Mouse (Mus musculus) splenic B cell, adult 2 months (primary cell): Measurements from ENCODE around the gene Sppl2a.
"Not testable (repeated sequence)": the region's sequence is repeated elsewhere in the genome, so short reads cannot be mapped to it uniquely, and the experiment has no call there.

Source experiments
- DNase-seq: peaks from one replicate; pipeline ENCODE4 v3.0.0-alpha.2; 2011; ENCODE audit warnings: low read depth, low spot score
- H3K27me3 ChIP-seq: 2 replicates; pipeline ENCODE4 v1.6.1; 2012; ENCODE audit warnings: mild to moderate bottlenecking, low read length, moderate library complexity, mixed read lengths; ENCODE audit not compliant: control insufficient read depth, poor library complexity, insufficient read depth, severe bottlenecking
- H3K36me3 ChIP-seq: 2 replicates; pipeline ENCODE4 v1.6.1; 2012; ENCODE audit warnings: mild to moderate bottlenecking, low read length, moderate library complexity, mixed read lengths; ENCODE audit not compliant: control insufficient read depth, poor library complexity, insufficient read depth, severe bottlenecking

The Sppl2a gene

DNA sequence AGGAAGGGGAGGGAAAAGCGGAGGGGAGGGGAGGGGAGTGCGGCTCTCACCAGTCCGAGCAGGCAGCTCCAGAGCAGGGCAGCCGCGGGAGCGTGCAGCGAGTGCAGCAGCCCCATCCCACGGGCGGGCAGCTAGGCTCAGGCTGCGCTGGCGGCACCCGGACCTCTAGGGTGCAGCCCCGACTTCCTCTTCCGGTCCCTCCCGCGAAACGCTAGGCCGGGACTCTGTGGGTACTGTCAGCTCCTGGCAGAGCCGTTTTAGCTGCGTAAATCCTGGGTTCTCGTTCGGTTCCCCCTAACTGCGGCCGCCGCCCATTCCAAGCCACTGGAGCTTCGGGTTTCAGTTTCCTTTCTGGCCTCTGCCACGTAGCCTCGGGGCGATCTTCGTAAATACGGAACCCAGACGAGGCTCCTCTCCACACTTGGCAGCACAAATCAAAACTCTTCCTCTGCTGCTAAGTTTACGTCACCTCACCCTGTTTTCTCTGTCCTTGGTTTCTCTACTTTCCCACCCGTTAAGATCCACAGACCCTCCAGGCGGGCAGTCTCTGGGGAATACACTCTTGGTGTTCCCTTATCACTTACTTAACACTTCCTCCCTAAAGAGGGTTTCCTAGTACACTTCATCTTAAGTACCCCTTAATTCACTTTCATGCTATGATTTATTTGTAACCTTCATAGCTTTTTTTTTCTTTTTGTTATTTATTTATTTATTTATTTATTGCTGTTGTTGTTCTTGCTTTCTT lies at the start of gene Sppl2a:
Sppl2a (minus strand) TSS at position 339 of the 745 bp plus-strand sequence.
- Histone ChIP-seq H3K27me3 (no peaks in the 10 kb centered on the region), H3K36me3 (peaks cover 6% of the 10 kb centered on the region)
- peak; percentile 86 for DNase-seq

DNA sequence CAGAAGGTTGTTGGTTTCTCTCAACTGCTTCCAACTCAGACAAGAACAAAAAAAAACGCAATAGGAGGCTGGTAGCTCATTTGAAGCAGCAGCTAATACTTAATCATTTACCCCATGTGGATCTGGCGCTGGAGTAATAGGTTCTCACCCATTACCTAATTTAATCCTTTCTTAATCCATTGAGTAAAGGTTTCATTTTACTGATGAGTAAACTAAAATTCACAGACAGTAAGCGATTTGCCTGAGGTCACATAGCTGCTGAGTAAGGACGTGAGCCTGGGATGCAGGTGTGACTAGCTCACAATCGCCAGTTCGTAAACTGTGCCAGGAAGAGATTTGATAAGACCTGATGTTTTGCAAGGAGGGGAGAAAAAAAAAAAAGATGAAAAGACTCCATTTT lies 44.4 kb upstream of the Sppl2a start:
- Histone ChIP-seq H3K36me3 (no peaks in the 10 kb centered on the region), H3K27me3 (no peaks in the 10 kb centered on the region)
- DNase-seq: no peak

DNA sequence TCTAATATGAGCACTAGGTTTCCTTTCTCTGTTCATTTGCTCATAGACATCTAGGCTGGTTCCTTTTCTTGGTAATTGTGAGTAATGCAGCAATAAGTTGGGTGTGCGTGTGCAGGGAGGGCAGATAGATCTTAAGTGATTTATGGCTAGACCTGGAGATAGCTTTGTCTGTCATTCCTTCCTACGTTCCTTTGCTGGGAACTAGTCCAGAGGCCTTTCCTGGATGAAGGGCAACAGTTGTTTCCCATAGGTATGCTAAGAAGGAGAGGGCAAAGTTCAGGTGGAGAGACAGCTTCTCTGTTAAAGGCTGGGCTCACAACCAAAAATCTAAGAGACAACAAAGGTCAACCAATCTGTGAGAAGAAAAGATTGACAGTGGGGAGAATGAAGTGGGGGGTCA lies 28.7 kb upstream of the Sppl2a start:
- no peak for DNase-seq
- no peaks in the 10 kb centered on the region for H3K36me3 ChIP-seq
- H3K27me3 ChIP-seq: no peaks in the 10 kb centered on the region

DNA sequence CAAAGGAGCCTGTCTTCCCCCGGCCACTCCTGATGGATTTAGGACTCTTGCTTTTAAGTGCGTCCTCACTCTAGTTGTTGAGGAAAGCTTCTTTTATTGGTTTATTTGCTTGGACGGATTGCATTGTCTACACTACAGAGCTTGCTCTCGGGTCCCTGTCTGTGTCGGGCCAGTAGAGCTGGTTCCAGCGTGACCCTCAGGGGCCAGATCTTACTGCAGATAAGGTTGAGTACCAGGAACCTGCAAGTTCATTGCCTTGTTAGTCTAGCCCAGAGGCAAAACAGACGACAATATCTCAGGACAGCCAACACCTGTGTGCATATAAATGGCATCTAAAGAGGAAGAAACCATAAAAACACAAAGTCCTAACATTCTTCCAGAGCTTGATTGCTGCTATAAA lies 22.6 kb upstream of the Sppl2a start:
- H3K36me3 ChIP-seq: no peaks in the 10 kb centered on the region
- no peak for DNase-seq
- H3K27me3 ChIP-seq: no peaks in the 10 kb centered on the region

DNA sequence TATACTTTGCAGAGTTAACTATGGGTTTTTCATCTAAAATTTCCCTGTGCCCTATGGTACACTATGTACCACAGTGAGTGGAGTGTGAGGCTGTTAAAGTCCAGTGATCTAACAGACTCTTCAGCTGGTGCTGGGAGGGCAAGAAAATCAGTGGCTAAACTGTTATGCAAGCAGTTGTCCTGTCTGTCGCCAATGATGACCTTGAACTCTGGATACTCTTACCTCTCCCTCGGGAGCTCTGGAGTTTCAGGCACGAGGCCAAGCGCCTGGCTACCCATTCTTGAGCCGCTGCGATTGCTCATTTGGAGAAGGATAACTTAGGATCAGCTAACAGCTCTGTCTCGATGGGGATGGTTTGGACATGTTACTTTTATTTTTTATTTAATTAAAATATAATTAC lies 18.1 kb upstream of the Sppl2a start:
- Histone ChIP-seq H3K27me3 (no peaks in the 10 kb centered on the region), H3K36me3 (no peaks in the 10 kb centered on the region)
- DNase-seq: no peak

DNA sequence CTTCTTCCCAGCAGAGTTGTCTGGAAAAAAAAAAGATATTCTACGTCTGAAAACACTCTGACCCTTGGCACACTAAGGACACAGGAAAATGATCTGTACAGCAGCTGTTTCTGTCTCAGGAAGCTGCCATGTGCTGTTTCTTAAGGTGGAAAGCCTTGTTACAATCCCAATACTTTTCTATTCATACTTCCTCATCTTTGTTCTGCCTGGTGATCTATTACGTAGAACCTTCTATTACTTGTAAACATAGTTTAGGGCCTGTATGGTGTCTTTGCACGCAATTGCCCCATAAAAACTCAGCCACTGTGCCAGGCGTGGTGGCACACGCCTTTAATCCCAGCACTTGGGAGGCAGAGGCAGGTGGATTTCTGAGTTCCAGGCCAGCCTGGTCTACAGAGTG lies 17.4 kb upstream of the Sppl2a start:
- Histone ChIP-seq H3K27me3 (no peaks in the 10 kb centered on the region), H3K36me3 (no peaks in the 10 kb centered on the region)
- no peak for DNase-seq

DNA sequence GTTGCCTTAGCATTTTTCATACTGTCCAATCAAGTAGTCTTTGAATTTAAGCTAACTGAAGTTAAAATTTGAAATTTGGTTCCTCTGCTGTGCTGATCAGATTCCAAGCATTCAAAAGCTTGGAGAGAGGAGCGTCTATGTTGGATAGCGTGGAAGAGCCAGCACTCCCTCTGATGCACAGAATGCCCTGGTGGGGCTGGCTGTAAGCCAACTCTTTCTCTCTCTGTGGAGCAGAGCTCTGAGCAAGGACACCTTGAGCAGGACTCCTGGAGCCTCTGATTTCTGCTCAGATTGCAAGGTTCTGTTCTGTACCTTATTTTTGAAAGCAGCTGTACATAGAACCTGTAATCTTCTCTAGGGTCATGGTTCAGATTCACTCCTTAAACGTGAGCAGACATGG lies 16.8 kb upstream of the Sppl2a start:
- DNase-seq: no peak
- Histone ChIP-seq H3K27me3 (no peaks in the 10 kb centered on the region), H3K36me3 (no peaks in the 10 kb centered on the region)

DNA sequence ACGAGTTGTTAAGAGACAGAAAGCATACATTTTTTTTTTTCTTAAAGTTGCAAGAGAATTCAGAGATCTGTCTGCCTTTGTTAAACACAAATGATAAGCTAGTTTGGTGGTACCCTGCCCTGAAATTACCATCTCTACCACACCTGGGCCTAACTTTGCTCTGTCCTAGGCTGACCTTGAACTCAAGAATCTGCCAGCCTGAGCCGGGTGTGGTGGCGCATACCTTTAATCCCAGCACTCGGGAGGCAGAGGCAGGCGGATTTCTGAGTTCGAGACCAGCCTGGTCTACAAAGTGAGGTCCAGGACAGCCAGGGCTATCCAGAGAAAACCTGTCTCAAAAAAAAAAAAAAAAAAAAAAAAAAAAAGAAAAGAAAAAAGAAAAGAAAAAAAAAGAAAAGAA lies 16.3 kb upstream of the Sppl2a start:
- DNase-seq, H3K27me3 ChIP-seq, H3K36me3 ChIP-seq: not testable (repeated sequence)

DNA sequence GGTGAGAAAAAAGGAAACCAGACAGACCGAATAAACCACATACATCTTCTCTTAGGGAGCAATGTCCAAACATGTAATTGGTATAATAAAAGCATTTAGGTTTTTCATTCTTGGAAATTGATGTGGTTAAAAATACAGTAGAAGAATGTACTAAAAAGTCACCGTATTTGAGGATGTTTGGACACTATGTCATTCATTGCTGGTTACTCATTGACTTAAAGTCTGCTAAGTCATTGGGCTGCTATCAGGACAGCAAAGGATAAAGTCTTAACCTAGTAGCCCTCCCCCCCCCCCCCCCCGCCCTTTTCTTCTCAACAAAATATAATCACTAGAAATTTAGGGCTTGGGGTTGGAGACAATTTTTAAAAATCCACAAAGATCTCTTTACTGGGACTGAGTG lies 15.2 kb upstream of the Sppl2a start:
- no peaks in the 10 kb centered on the region for H3K36me3 ChIP-seq
- no peaks in the 10 kb centered on the region for H3K27me3 ChIP-seq
- DNase-seq: no peak

DNA sequence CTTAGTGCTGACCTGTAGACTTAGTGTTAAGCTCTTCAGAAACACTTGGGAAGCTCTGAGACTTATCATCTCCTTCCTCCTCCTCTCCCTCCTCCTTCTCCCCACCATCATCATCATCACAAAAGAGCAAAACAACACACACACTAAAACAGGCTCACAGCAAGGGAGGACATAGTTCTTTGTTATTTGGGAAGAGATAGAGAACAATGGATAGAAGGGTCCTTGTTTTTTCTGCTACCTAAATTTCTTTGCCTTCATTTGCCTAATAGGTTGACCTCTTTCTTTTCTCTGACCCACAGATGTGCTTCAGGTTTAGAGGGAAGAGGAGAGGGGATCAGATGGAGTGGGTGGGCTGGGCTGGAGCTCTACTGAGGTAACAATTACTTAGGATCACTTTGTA lies 14.6 kb upstream of the Sppl2a start:
- no peaks in the 10 kb centered on the region for H3K36me3 ChIP-seq
- no peak for DNase-seq
- no peaks in the 10 kb centered on the region for H3K27me3 ChIP-seq

DNA sequence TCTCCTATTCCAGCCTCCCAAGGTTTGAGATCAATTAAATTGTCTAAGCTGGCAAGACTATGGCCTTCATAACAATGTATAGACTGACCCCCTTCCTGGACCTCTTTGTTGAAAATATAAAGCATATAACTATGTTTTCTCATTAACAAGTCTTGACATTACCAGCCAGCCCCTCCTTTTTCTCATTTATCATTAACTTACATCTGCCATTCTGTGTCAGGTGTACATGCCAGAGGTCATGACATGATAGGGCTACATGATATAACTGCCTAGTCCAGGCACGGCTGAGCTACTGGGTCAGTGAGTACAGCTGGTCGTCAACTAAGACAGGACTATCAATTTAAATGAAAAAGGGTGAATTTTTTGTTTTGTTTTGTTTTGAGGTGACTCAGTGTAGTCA lies 10.2 kb upstream of the Sppl2a start:
- no peaks in the 10 kb centered on the region for H3K27me3 ChIP-seq
- no peaks in the 10 kb centered on the region for H3K36me3 ChIP-seq
- no peak for DNase-seq

DNA sequence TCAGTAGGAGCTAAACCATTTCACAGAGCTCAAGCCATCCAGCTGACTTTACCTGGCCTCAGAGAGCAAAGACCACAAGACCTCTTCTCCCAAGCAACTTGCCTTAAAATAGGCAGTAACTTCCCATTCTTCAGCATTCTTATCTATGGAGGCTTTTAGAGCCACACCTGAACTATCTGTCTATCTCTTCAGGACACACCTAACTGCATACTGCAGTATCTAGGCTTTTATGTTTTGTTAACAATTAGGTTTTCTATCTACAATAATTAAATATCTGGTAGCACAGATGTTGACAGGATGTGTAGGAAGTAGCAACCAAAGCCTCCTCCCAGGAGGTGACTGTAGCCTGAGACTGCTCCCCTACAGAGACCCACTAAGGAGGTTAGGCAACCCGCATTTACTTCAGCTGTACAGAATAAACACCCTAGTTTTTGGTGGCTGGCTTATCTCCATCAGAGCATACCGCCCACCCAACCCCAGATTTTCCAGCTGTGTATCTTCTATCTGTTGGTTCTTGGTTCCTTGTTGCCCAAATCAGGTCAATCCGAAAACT lies 7.4 kb upstream of the Sppl2a start:
- Histone ChIP-seq H3K27me3 (no peaks in the 10 kb centered on the region), H3K36me3 (no peaks in the 10 kb centered on the region)
- no peak for DNase-seq

DNA sequence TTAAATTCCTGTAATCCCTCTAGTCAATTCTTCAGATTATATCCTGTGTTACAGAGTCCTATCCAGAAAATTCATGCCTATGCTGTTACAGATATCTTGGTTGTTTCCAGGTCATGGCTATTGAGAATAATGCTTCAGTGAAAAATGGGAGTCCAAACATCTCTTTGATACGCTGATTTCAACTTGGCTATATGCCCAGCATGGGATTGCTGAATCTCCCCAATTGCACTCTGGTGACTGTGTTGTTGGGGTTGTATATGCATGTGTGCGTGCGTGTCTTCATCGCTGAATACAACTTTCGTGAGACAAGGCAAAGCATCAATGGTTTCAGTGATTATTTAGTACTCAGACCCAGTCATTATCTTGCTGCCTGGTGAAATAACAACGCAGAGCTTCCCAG lies 5.0 kb upstream of the Sppl2a start:
- DNase-seq: no peak
- no peaks in the 10 kb centered on the region for H3K27me3 ChIP-seq

DNA sequence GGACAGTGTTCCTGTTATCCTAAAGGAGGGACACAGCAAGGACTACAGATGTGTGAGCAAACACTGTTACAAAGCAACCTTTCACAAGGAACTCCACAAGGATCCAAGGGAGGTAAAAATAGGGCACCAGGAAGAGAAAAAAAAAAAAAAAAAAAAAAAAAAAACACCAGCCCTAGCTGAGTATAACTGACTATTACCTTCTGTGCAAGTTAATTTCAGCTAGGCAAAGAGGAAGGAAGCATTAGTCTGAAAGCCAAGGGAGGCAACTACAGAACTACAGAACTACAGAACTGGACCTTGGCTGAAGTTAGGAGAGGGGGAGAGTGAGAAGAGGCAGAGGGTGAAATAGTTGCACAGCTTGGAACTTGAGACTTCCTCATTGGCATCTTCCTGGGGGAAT lies 886 bp upstream of the Sppl2a start:
- no peaks in the 10 kb centered on the region for H3K27me3 ChIP-seq
- peak; percentile 13 for DNase-seq
- H3K36me3 ChIP-seq: peaks cover 6% of the 10 kb centered on the region

More for the DNA sequence above, 5.0 kb upstream of the Sppl2a start:
- no peaks in the 10 kb centered on the region for H3K36me3 ChIP-seq

DNA sequence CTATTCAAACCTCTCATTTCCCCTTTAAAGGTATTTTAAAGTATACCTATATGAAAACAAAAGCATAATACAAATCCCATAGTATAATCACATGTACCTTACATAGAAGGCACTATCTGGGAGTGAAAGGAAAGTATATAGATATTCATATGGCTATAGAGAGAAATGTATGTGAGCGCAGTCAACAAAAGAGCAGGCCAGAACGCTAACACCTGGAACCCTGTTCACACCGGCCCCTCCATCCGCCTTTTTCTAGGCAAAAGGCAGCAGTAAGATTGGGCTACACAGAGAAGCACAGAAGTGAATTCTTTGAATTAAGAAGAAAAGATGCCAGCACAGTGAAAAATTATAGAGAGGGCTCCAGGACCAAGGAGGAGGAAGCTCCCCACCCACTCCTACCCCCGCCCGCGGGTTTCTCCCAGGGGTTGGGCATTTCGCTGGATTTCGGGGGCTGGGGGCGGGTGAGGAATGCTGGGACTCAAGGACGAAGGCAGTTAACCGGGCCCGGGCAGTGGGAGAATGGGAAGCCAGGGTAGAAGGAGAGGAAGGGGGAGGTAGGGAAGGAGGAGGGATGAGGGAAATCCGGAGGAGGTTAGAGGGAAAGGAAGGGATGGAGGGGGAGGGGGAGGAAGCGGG lies 656 bp downstream of the Sppl2a start:
- Histone ChIP-seq H3K36me3 (peaks cover 6% of the 10 kb centered on the region), H3K27me3 (no peaks in the 10 kb centered on the region)
- DNase-seq: peak; percentile 8
